Mouse (Mus musculus): ENCODE measurements around the gene Zfp36l2. TPM values are rescaled to one million over a fixed set of nuclear protein-coding genes. Genes with fewer than 3 reads are reported as not detected.
A peak's percentile ranks its signal among the peaks of the same experiment; 100 is the strongest.

Zfp36l2 gene
- polyA plus RNA-seq, 1 experiment from 2014 or later, result 14.5 TPM

- H3K4me1 ChIP-seq (ENCODE audit: control insufficient read depth, insufficient read depth, low read length), result peaks cover 79% of the 10 kb centered on the region
- no peak overlapping the region for H3K4me3 ChIP-seq (replicated peaks; ENCODE audit: low read length)
- 78% methylated on average over 5 of the region's 5 CpGs for WGBS
- ATAC-seq (ENCODE audit: insufficient read depth, low FRiP score), result no peak
- no peaks in the 10 kb centered on the region for H3K36me3 ChIP-seq (ENCODE audit: control insufficient read depth, insufficient read depth, low read length)
- H3K9ac ChIP-seq (ENCODE audit: low read length), result no peak overlapping the region
- no peak overlapping the region for H3K4me2 ChIP-seq (ENCODE audit: low read depth, low read length)
- H3K27me3 ChIP-seq (ENCODE audit: control insufficient read depth, insufficient read depth, low read length), result no peaks in the 10 kb centered on the region
- H3K9me3 ChIP-seq (replicated peaks; ENCODE audit: control insufficient read depth, low read length), result no peaks in the 10 kb centered on the region
- peak overlapping the region; percentile 84 for H3K27ac ChIP-seq (ENCODE audit: low read length)
These were observed 42.8 kb downstream of the Zfp36l2 start for GRCm38 (mm10) chr17:84144762-84145599.

GRCm38 (mm10) chr17:84144130-84144529 is 43.6 kb downstream of the Zfp36l2 start:
- no peak for ATAC-seq (ENCODE audit: insufficient read depth, low FRiP score)
- Histone ChIP-seq H3K4me3 (replicated peaks; ENCODE audit: low read length) (no peak overlapping the region), H3K4me2 (ENCODE audit: low read depth, low read length) (no peak overlapping the region), H3K9me3 (replicated peaks; ENCODE audit: control insufficient read depth, low read length) (no peaks in the 10 kb centered on the region), H3K4me1 (ENCODE audit: control insufficient read depth, insufficient read depth, low read length) (peaks cover 73% of the 10 kb centered on the region), H3K27me3 (ENCODE audit: control insufficient read depth, insufficient read depth, low read length) (no peaks in the 10 kb centered on the region), H3K9ac (ENCODE audit: low read length) (no peak overlapping the region), H3K27ac (ENCODE audit: low read length) (no peak overlapping the region), H3K36me3 (ENCODE audit: control insufficient read depth, insufficient read depth, low read length) (no peaks in the 10 kb centered on the region)
- 83% methylated on average over 3 of the region's 3 CpGs for WGBS

GRCm38 (mm10) chr17:84143219-84143844 is 44.4 kb downstream of the Zfp36l2 start:
- Histone ChIP-seq H3K4me2 (ENCODE audit: low read depth, low read length) (no peak overlapping the region), H3K27ac (ENCODE audit: low read length) (peak overlapping the region; percentile 15; the same call in 1 of the 2 replicates), H3K9me3 (replicated peaks; ENCODE audit: control insufficient read depth, low read length) (no peaks in the 10 kb centered on the region), H3K27me3 (ENCODE audit: control insufficient read depth, insufficient read depth, low read length) (no peaks in the 10 kb centered on the region), H3K36me3 (ENCODE audit: control insufficient read depth, insufficient read depth, low read length) (no peaks in the 10 kb centered on the region), H3K9ac (ENCODE audit: low read length) (peak overlapping the region; percentile 40; the same call in 1 of the 2 replicates), H3K4me3 (replicated peaks; ENCODE audit: low read length) (no peak overlapping the region), H3K4me1 (ENCODE audit: control insufficient read depth, insufficient read depth, low read length) (peaks cover 65% of the 10 kb centered on the region)
- ATAC-seq (ENCODE audit: insufficient read depth, low FRiP score), result 0 out of 2 replicates have a peak, but pooled peaks have one; percentile 30
- WGBS, result 47% methylated on average over 12 of the region's 12 CpGs

GRCm38 (mm10) chr17:84141691-84142090 is 46.1 kb downstream of the Zfp36l2 start:
- H3K4me3 ChIP-seq (replicated peaks; ENCODE audit: low read length), result no peak overlapping the region
- H3K4me1 ChIP-seq (ENCODE audit: control insufficient read depth, insufficient read depth, low read length), result peaks cover 57% of the 10 kb centered on the region
- WGBS, result 65% methylated on average over 6 of the region's 6 CpGs
- no peaks in the 10 kb centered on the region for H3K9me3 ChIP-seq (replicated peaks; ENCODE audit: control insufficient read depth, low read length)
- H3K27me3 ChIP-seq (ENCODE audit: control insufficient read depth, insufficient read depth, low read length), result no peaks in the 10 kb centered on the region
- H3K9ac ChIP-seq (ENCODE audit: low read length), result no peak overlapping the region; the same call in 1 of the 2 replicates
- H3K27ac ChIP-seq (ENCODE audit: low read length), result peak overlapping the region; percentile 76
- no peaks in the 10 kb centered on the region for H3K36me3 ChIP-seq (ENCODE audit: control insufficient read depth, insufficient read depth, low read length)
- no peak overlapping the region for H3K4me2 ChIP-seq (ENCODE audit: low read depth, low read length)
- no peak for ATAC-seq (ENCODE audit: insufficient read depth, low FRiP score)

GRCm38 (mm10) chr17:84140822-84141507 is 46.8 kb downstream of the Zfp36l2 start:
- Histone ChIP-seq H3K4me1 (ENCODE audit: control insufficient read depth, insufficient read depth, low read length) (peaks cover 50% of the 10 kb centered on the region), H3K36me3 (ENCODE audit: control insufficient read depth, insufficient read depth, low read length) (no peaks in the 10 kb centered on the region), H3K4me3 (replicated peaks; ENCODE audit: low read length) (no peak overlapping the region), H3K27ac (ENCODE audit: low read length) (peak overlapping the region; percentile 76), H3K9ac (ENCODE audit: low read length) (no peak overlapping the region; the same call in 1 of the 2 replicates), H3K4me2 (ENCODE audit: low read depth, low read length) (no peak overlapping the region), H3K27me3 (ENCODE audit: control insufficient read depth, insufficient read depth, low read length) (no peaks in the 10 kb centered on the region), H3K9me3 (replicated peaks; ENCODE audit: control insufficient read depth, low read length) (no peaks in the 10 kb centered on the region)
- WGBS, result 42% methylated on average over 10 of the region's 10 CpGs
- ATAC-seq (ENCODE audit: insufficient read depth, low FRiP score), result peak; percentile 34; the same call in 1 of the 2 replicates

- ATAC-seq (ENCODE audit: insufficient read depth, low FRiP score), result peak; percentile 49
- Histone ChIP-seq H3K36me3 (ENCODE audit: control insufficient read depth, insufficient read depth, low read length) (no peaks in the 10 kb centered on the region), H3K27ac (ENCODE audit: low read length) (peak overlapping the region; percentile 92), H3K9me3 (replicated peaks; ENCODE audit: control insufficient read depth, low read length) (no peaks in the 10 kb centered on the region), H3K4me1 (ENCODE audit: control insufficient read depth, insufficient read depth, low read length) (peaks cover 37% of the 10 kb centered on the region), H3K27me3 (ENCODE audit: control insufficient read depth, insufficient read depth, low read length) (no peaks in the 10 kb centered on the region), H3K4me3 (replicated peaks; ENCODE audit: low read length) (no peak overlapping the region), H3K9ac (ENCODE audit: low read length) (peak overlapping the region; percentile 38), H3K4me2 (ENCODE audit: low read depth, low read length) (peak overlapping the region; percentile 36)
- WGBS, result 63% methylated on average over 11 of the region's 11 CpGs
These were observed 50.2 kb downstream of the Zfp36l2 start for GRCm38 (mm10) chr17:84137393-84138171.

- WGBS, result 30% methylated on average over 10 of the region's 10 CpGs
- H3K4me1 ChIP-seq (ENCODE audit: control insufficient read depth, insufficient read depth, low read length), result peaks cover 30% of the 10 kb centered on the region
- H3K4me2 ChIP-seq (ENCODE audit: low read depth, low read length), result peak overlapping the region; percentile 36
- peak overlapping the region; percentile 92 for H3K27ac ChIP-seq (ENCODE audit: low read length)
- H3K27me3 ChIP-seq (ENCODE audit: control insufficient read depth, insufficient read depth, low read length), result no peaks in the 10 kb centered on the region
- ATAC-seq (ENCODE audit: insufficient read depth, low FRiP score), result peak; percentile 78
- no peaks in the 10 kb centered on the region for H3K9me3 ChIP-seq (replicated peaks; ENCODE audit: control insufficient read depth, low read length)
- H3K9ac ChIP-seq (ENCODE audit: low read length), result peak overlapping the region; percentile 38
- no peaks in the 10 kb centered on the region for H3K36me3 ChIP-seq (ENCODE audit: control insufficient read depth, insufficient read depth, low read length)
- no peak overlapping the region for H3K4me3 ChIP-seq (replicated peaks; ENCODE audit: low read length)
These were observed 50.9 kb downstream of the Zfp36l2 start for GRCm38 (mm10) chr17:84136669-84137392.

GRCm38 (mm10) chr17:84136217-84136616 is 51.5 kb downstream of the Zfp36l2 start:
- no peak for ATAC-seq (ENCODE audit: insufficient read depth, low FRiP score)
- H3K36me3 ChIP-seq (ENCODE audit: control insufficient read depth, insufficient read depth, low read length), result no peaks in the 10 kb centered on the region
- peaks cover 23% of the 10 kb centered on the region for H3K4me1 ChIP-seq (ENCODE audit: control insufficient read depth, insufficient read depth, low read length)
- no peak overlapping the region for H3K9ac ChIP-seq (ENCODE audit: low read length)
- whole genome bisulfite sequencing, result 76% methylated on average over 4 of the region's 4 CpGs
- H3K27me3 ChIP-seq (ENCODE audit: control insufficient read depth, insufficient read depth, low read length), result no peaks in the 10 kb centered on the region
- H3K4me2 ChIP-seq (ENCODE audit: low read depth, low read length), result no peak overlapping the region
- no peak overlapping the region for H3K4me3 ChIP-seq (replicated peaks; ENCODE audit: low read length)
- peak overlapping the region; percentile 72 for H3K27ac ChIP-seq (ENCODE audit: low read length)
- no peaks in the 10 kb centered on the region for H3K9me3 ChIP-seq (replicated peaks; ENCODE audit: control insufficient read depth, low read length)
